Mouse (Mus musculus): ENCODE measurements around the gene Tbc1d30. TPM values are rescaled to one million over a fixed set of nuclear protein-coding genes. Genes with fewer than 3 reads are reported as not detected.

Gene Tbc1d30
- polyA plus RNA-seq, 1 experiment from 2014 or later, result 16.6 TPM

DNA sequence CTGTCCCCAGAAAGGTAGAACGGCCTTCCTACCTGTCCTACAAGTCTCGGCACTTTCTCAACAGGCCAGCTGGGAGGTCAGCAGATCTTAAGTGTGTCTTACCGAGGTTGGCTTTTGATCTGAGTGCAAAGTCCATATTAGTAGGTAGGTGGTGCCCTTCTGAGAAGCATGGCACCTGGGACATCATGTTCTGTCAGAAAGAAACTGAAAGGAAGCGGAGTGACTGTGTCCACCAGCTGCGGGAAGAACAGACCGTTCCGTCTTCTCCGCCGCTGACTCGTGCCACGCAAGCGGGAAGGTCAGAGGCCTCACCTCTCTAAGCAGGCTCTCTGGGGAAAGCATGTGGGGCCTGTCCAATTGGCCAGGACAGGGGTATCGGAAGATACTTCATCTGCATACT is 33.6 kb upstream of the Tbc1d30 start:
- Histone ChIP-seq H3K4me1 (ENCODE audit: control insufficient read depth, insufficient read depth, low read length) (no peaks in the 10 kb centered on the region), H3K27ac (replicated peaks; ENCODE audit: low read depth, low read length) (no peak overlapping the region), H3K36me3 (ENCODE audit: control insufficient read depth, insufficient read depth, low read length) (peaks cover 85% of the 10 kb centered on the region), H3K4me3 (replicated peaks; ENCODE audit: low read depth, low read length) (no peak overlapping the region), H3K9ac (replicated peaks; ENCODE audit: low read length) (no peak overlapping the region), H3K9me3 (ENCODE audit: control insufficient read depth, low read length) (no peaks in the 10 kb centered on the region), H3K4me2 (ENCODE audit: low read length) (no peak overlapping the region), H3K27me3 (ENCODE audit: control insufficient read depth, insufficient read depth, low read length) (no peaks in the 10 kb centered on the region)
- 95% methylated on average over 13 of the region's 13 CpGs for WGBS
- DNase-seq (no peak), ATAC-seq (ENCODE audit: low FRiP score, low TSS enrichment) (no peak)

- no peak overlapping the region for H3K4me3 ChIP-seq (replicated peaks; ENCODE audit: low read depth, low read length)
- no peaks in the 10 kb centered on the region for H3K4me1 ChIP-seq (ENCODE audit: control insufficient read depth, insufficient read depth, low read length)
- no peaks in the 10 kb centered on the region for H3K9me3 ChIP-seq (ENCODE audit: control insufficient read depth, low read length)
- no peak overlapping the region for H3K27ac ChIP-seq (replicated peaks; ENCODE audit: low read depth, low read length)
- ATAC-seq (ENCODE audit: low FRiP score, low TSS enrichment) (no peak), DNase-seq (no peak)
- H3K9ac ChIP-seq (replicated peaks; ENCODE audit: low read length), result no peak overlapping the region
- no peak overlapping the region for H3K4me2 ChIP-seq (ENCODE audit: low read length)
- H3K27me3 ChIP-seq (ENCODE audit: control insufficient read depth, insufficient read depth, low read length), result no peaks in the 10 kb centered on the region
- WGBS, result 96% methylated on average over 18 of the region's 18 CpGs
- H3K36me3 ChIP-seq (ENCODE audit: control insufficient read depth, insufficient read depth, low read length), result peaks cover 88% of the 10 kb centered on the region
Observed at GRCm38 (mm10) chr10:121381280-121381679, 30.2 kb upstream of the Tbc1d30 start.

DNA sequence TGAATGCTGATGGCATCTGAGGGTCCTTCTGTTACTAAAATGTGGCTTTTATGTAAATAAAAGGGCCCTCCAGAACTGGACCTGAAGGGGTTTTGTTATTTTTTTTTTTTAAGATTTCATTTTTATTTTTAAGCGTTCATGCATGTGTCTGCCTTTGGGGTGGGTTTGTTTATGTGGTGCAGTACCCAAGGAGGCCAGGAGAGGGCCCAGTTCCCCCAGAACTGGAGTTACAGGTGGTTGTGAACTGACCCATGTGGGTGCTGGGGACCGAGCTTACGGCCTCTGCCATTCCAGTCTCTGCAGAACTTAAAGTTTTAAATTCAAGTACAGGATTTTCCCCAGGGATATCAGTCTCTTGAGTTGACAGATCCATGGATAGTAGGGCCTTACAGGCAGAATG is 28.3 kb upstream of the Tbc1d30 start:
- ATAC-seq (ENCODE audit: low FRiP score, low TSS enrichment) (no peak), DNase-seq (no peak)
- Histone ChIP-seq H3K9ac (replicated peaks; ENCODE audit: low read length) (no peak overlapping the region), H3K9me3 (ENCODE audit: control insufficient read depth, low read length) (no peaks in the 10 kb centered on the region), H3K4me2 (ENCODE audit: low read length) (no peak overlapping the region), H3K36me3 (ENCODE audit: control insufficient read depth, insufficient read depth, low read length) (peaks cover 94% of the 10 kb centered on the region), H3K27ac (replicated peaks; ENCODE audit: low read depth, low read length) (no peak overlapping the region), H3K4me1 (ENCODE audit: control insufficient read depth, insufficient read depth, low read length) (no peaks in the 10 kb centered on the region), H3K4me3 (replicated peaks; ENCODE audit: low read depth, low read length) (no peak overlapping the region), H3K27me3 (ENCODE audit: control insufficient read depth, insufficient read depth, low read length) (no peaks in the 10 kb centered on the region)
- WGBS, result over 99% methylated on average over 3 of the region's 3 CpGs

GRCm38 (mm10) chr10:121376530-121377271 is 25.6 kb upstream of the Tbc1d30 start:
- Histone ChIP-seq H3K9ac (replicated peaks; ENCODE audit: low read length) (no peak overlapping the region), H3K27ac (replicated peaks; ENCODE audit: low read depth, low read length) (no peak overlapping the region), H3K4me3 (replicated peaks; ENCODE audit: low read depth, low read length) (no peak overlapping the region), H3K36me3 (ENCODE audit: control insufficient read depth, insufficient read depth, low read length) (peaks cover 87% of the 10 kb centered on the region), H3K4me1 (ENCODE audit: control insufficient read depth, insufficient read depth, low read length) (no peaks in the 10 kb centered on the region), H3K4me2 (ENCODE audit: low read length) (no peak overlapping the region), H3K9me3 (ENCODE audit: control insufficient read depth, low read length) (no peaks in the 10 kb centered on the region), H3K27me3 (ENCODE audit: control insufficient read depth, insufficient read depth, low read length) (no peaks in the 10 kb centered on the region)
- WGBS, result 94% methylated on average over 24 of the region's 24 CpGs
- DNase-seq, result no peak
- ATAC-seq (ENCODE audit: low FRiP score, low TSS enrichment), result no peak

DNA sequence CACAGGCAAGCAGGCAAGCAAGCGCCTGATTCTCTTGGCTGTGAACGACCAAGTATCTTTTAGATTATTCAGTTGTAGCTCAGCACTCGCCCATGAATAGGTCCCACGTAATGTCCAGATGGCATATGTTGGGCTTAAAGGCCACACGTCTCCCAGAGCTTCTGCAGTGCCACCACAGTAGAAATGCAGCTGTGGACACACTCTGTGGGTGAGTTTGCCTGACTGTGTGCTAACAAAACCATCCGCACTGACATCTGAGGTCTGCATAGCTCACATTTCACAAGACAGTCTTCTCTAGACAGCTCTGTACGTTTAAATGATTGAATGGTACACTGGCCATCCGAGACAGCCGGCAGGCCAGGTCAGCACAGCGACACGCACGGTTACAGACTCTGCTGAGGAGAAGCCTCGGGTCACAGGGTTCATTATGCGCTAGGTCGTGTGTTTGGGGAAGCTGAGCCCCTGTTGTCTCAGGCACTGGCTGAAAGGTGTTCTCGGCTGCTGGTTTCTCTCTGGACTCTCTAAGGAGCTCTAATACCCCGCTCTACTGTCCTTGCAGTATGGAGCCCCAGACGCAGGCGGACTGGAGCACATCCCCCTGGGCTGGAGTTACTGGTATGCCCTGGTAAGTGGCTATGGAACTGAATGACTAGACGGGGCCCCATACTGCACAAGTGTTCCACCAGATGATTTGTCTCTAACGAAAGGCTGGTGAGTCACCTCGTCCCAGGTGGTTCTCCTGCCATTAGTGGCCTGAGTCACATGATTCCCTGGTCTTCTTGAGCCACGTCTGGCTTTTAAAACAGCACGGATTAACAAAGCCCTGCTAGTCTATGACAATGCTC is 24.8 kb upstream of the Tbc1d30 start:
- H3K27ac ChIP-seq (replicated peaks; ENCODE audit: low read depth, low read length), result no peak overlapping the region
- no peak overlapping the region for H3K4me2 ChIP-seq (ENCODE audit: low read length)
- no peak overlapping the region for H3K4me3 ChIP-seq (replicated peaks; ENCODE audit: low read depth, low read length)
- H3K4me1 ChIP-seq (ENCODE audit: control insufficient read depth, insufficient read depth, low read length), result no peaks in the 10 kb centered on the region
- H3K9me3 ChIP-seq (ENCODE audit: control insufficient read depth, low read length), result no peaks in the 10 kb centered on the region
- DNase-seq (no peak), ATAC-seq (ENCODE audit: low FRiP score, low TSS enrichment) (no peak)
- WGBS, result 84% methylated on average over 24 of the region's 24 CpGs
- no peak overlapping the region for H3K9ac ChIP-seq (replicated peaks; ENCODE audit: low read length)
- H3K36me3 ChIP-seq (ENCODE audit: control insufficient read depth, insufficient read depth, low read length), result peaks cover 79% of the 10 kb centered on the region
- H3K27me3 ChIP-seq (ENCODE audit: control insufficient read depth, insufficient read depth, low read length), result no peaks in the 10 kb centered on the region

GRCm38 (mm10) chr10:121374693-121375620 is 23.9 kb upstream of the Tbc1d30 start:
- Histone ChIP-seq H3K4me1 (ENCODE audit: control insufficient read depth, insufficient read depth, low read length) (no peaks in the 10 kb centered on the region), H3K9ac (replicated peaks; ENCODE audit: low read length) (no peak overlapping the region), H3K4me2 (ENCODE audit: low read length) (no peak overlapping the region), H3K36me3 (ENCODE audit: control insufficient read depth, insufficient read depth, low read length) (peaks cover 71% of the 10 kb centered on the region), H3K27me3 (ENCODE audit: control insufficient read depth, insufficient read depth, low read length) (no peaks in the 10 kb centered on the region), H3K4me3 (replicated peaks; ENCODE audit: low read depth, low read length) (no peak overlapping the region), H3K27ac (replicated peaks; ENCODE audit: low read depth, low read length) (no peak overlapping the region), H3K9me3 (ENCODE audit: control insufficient read depth, low read length) (no peaks in the 10 kb centered on the region)
- WGBS, result 92% methylated on average over 17 of the region's 17 CpGs
- ATAC-seq (ENCODE audit: low FRiP score, low TSS enrichment), result no peak
- DNase-seq, result no peak

DNA sequence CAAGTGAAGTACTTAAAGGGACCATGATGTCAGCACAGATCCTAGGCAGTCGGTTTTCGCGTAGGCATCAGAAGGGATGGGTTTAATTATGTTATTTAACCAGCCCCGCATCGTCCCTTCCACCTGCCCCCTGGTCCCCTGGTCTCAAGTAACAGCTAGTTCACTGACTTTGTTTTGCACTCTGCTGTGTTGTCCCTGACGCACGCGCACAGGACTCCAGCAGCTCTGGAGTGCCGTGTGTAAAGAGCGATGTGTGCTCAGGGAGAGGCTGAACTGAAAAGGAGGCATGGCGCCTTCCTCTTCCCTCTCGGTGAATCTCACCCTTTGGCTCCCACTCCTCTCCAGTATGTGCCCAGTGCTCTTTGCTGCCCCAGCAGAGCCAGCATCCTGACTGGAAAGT is 22.9 kb upstream of the Tbc1d30 start:
- Histone ChIP-seq H3K4me3 (replicated peaks; ENCODE audit: low read depth, low read length) (no peak overlapping the region), H3K27ac (replicated peaks; ENCODE audit: low read depth, low read length) (no peak overlapping the region), H3K9ac (replicated peaks; ENCODE audit: low read length) (no peak overlapping the region), H3K36me3 (ENCODE audit: control insufficient read depth, insufficient read depth, low read length) (peaks cover 62% of the 10 kb centered on the region), H3K9me3 (ENCODE audit: control insufficient read depth, low read length) (no peaks in the 10 kb centered on the region), H3K27me3 (ENCODE audit: control insufficient read depth, insufficient read depth, low read length) (no peaks in the 10 kb centered on the region), H3K4me1 (ENCODE audit: control insufficient read depth, insufficient read depth, low read length) (no peaks in the 10 kb centered on the region), H3K4me2 (ENCODE audit: low read length) (no peak overlapping the region)
- ATAC-seq (ENCODE audit: low FRiP score, low TSS enrichment) (no peak), DNase-seq (no peak)
- WGBS, result 81% methylated on average over 12 of the region's 12 CpGs

DNA sequence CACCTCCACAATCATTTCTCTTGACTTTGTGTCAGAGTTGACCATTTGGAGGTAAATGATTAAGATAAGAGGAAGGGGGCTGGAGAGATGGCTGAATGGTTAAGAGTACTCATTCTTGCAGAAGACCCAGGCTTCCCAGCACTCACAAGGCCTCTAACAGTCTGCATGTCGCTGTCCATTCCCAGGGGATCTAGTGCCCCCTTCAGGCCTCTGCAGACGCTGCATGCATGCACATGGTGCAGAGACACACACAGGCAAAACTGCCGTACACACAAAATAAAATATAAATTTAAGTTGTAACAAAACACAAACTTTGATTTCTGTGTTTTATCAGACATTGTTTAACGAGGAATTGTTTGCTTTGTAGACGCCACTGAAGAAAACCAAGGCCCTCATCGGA is 19.7 kb upstream of the Tbc1d30 start:
- Histone ChIP-seq H3K9ac (replicated peaks; ENCODE audit: low read length) (no peak overlapping the region), H3K4me3 (replicated peaks; ENCODE audit: low read depth, low read length) (no peak overlapping the region), H3K4me1 (ENCODE audit: control insufficient read depth, insufficient read depth, low read length) (peaks cover 7% of the 10 kb centered on the region; the same call in 1 of the 2 replicates), H3K36me3 (ENCODE audit: control insufficient read depth, insufficient read depth, low read length) (peaks cover 32% of the 10 kb centered on the region), H3K4me2 (ENCODE audit: low read length) (no peak overlapping the region), H3K27me3 (ENCODE audit: control insufficient read depth, insufficient read depth, low read length) (no peaks in the 10 kb centered on the region), H3K9me3 (ENCODE audit: control insufficient read depth, low read length) (no peaks in the 10 kb centered on the region), H3K27ac (replicated peaks; ENCODE audit: low read depth, low read length) (no peak overlapping the region)
- ATAC-seq (ENCODE audit: low FRiP score, low TSS enrichment) (no peak), DNase-seq (no peak)
- WGBS, result 95% methylated on average over 6 of the region's 6 CpGs

All from midbrain, embryonic 14.5 days (tissue).